Mouse (Mus musculus): ENCODE data around the gene Slc36a1.

DNA sequence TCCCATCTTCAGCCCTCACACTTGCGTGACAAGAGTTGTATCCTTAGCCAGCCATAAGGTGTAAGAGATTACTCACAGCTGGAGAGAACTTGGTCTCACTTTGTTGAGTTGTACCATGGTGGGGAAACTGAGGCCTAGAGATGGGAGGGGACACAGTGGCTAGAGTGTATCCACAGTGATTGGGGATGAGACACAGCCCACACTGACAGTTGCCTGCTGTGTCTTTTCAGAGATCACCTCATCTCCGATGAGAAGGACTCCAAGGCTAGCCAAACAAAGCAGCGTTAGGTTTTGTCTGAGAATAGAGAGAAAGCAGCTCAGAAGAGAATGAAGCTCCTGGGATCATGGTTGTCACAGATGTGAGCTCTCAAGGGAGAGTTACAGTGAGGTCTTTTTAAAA lies 13.9 kb upstream of the Slc36a1 start:
- TF ChIP-seq GATA1 (IDR thresholded peaks at IDR 0.05; ENCODE audit: low read length) = no peak
- no peak for TF ChIP-seq TAL1 (IDR thresholded peaks at IDR 0.05; ENCODE audit: low read length)
